Comparison of ENCODE assay signal across 8 mouse cellular contexts in genomic region chr17:20946636-20947035, GRCm38 (mm10). TPM values are rescaled to one million over a fixed set of nuclear protein-coding genes. Genes with fewer than 3 reads are reported as not detected.
DNase-seq lines count a peak whose midpoint lies in the region; ATAC-seq and TF ChIP-seq lines count a peak whose summit lies in the region.

No protein-coding gene starts in this region.

- no peaks in the 10 kb centered on the region for H3K27me3 ChIP-seq in neural tube, embryonic 11.5 days (ENCODE audit: control insufficient read depth, insufficient read depth, low read length)
- H3K27me3 ChIP-seq in limb, embryonic 15.5 days = no peaks in the 10 kb centered on the region
- H3K27me3 ChIP-seq in stomach, postnatal 0 days (ENCODE audit: control insufficient read depth, insufficient read depth, low read length) = no peaks in the 10 kb centered on the region

- no peak for ATAC-seq in neural tube, embryonic 11.5 days (ENCODE audit: insufficient read depth, low FRiP score, low TSS enrichment)
- ATAC-seq in limb, embryonic 15.5 days (ENCODE audit: insufficient number of reproducible peaks, low FRiP score, low TSS enrichment, low read depth) = no peak
- no peak; the same call in 1 of the 2 replicates for ATAC-seq in stomach, postnatal 0 days (ENCODE audit: low FRiP score, low TSS enrichment)

- H3K4me3 ChIP-seq in neural tube, embryonic 11.5 days (ENCODE audit: low read depth, low read length) = peak overlapping the region; percentile 75
- peak overlapping the region; percentile 67 for H3K4me3 ChIP-seq in limb, embryonic 15.5 days
- peak overlapping the region; percentile 81 for H3K4me3 ChIP-seq in stomach, postnatal 0 days (ENCODE audit: low read depth, low read length)

- no peak for TF ChIP-seq EP300 in stomach, postnatal 0 days (optimal IDR thresholded peaks at IDR 0.05)

- TF ChIP-seq CTCF in stomach, postnatal 0 days (IDR thresholded peaks at IDR 0.05; ENCODE audit: low read depth) = no peak

- peak overlapping the region; percentile 75 for H3K4me2 ChIP-seq in neural tube, embryonic 11.5 days (ENCODE audit: low read depth)
- peak overlapping the region; percentile 58 for H3K4me2 ChIP-seq in limb, embryonic 15.5 days
- H3K4me2 ChIP-seq in stomach, postnatal 0 days (replicated peaks; ENCODE audit: low read depth) = peak overlapping the region; percentile 77

- H3K36me3 ChIP-seq in neural tube, embryonic 11.5 days (ENCODE audit: control insufficient read depth, insufficient read depth, low read length) = no peaks in the 10 kb centered on the region; the same call in 1 of the 2 replicates
- peaks cover 5% of the 10 kb centered on the region; the same call in 1 of the 2 replicates for H3K36me3 ChIP-seq in limb, embryonic 15.5 days
- no peaks in the 10 kb centered on the region for H3K36me3 ChIP-seq in stomach, postnatal 0 days (ENCODE audit: control insufficient read depth, insufficient read depth, low read length)

- H3K27ac ChIP-seq in neural tube, embryonic 11.5 days (ENCODE audit: low read depth, low read length) = no peak overlapping the region
- no peak overlapping the region for H3K27ac ChIP-seq in limb, embryonic 15.5 days
- no peak overlapping the region for H3K27ac ChIP-seq in stomach, postnatal 0 days (replicated peaks)

- H3K9me3 ChIP-seq in neural tube, embryonic 11.5 days (ENCODE audit: control insufficient read depth, low read length) = no peaks in the 10 kb centered on the region
- no peaks in the 10 kb centered on the region for H3K9me3 ChIP-seq in limb, embryonic 15.5 days
- no peaks in the 10 kb centered on the region for H3K9me3 ChIP-seq in stomach, postnatal 0 days (ENCODE audit: control insufficient read depth, low read length)

- peaks cover 5% of the 10 kb centered on the region for H3K4me1 ChIP-seq in neural tube, embryonic 11.5 days (ENCODE audit: control insufficient read depth, insufficient read depth, low read length)
- H3K4me1 ChIP-seq in limb, embryonic 15.5 days = peaks cover 22% of the 10 kb centered on the region
- no peaks in the 10 kb centered on the region for H3K4me1 ChIP-seq in stomach, postnatal 0 days (replicated peaks; ENCODE audit: control insufficient read depth, insufficient read depth)

- peak; percentile 1 for DNase-seq in embryo, embryonic 10.5 days (ENCODE audit: low spot score)
- no peak for DNase-seq in embryo, embryonic 11 days
- no peak for DNase-seq in neural tube, embryonic 11.5 days (ENCODE audit: low spot score)
- no peak for DNase-seq in neural tube, embryonic 10.5 days (ENCODE audit: extremely low spot score, low spot score)
- DNase-seq in stomach, postnatal 0 days (ENCODE audit: low spot score) = no peak
- no peak for DNase-seq in yolk sac, embryonic 10.5 days (ENCODE audit: low spot score)
- no peak for DNase-seq in adrenal gland, postnatal 4 days (ENCODE audit: low spot score in 2 of 2)

- peak overlapping the region; percentile 57 for H3K9ac ChIP-seq in neural tube, embryonic 11.5 days (ENCODE audit: low read length)
- peak overlapping the region; percentile 64; the same call in 1 of the 2 replicates for H3K9ac ChIP-seq in limb, embryonic 15.5 days
- H3K9ac ChIP-seq in stomach, postnatal 0 days (ENCODE audit: low read length) = 0 out of 2 replicates have a peak overlapping the region, but pooled peaks have one; percentile 87

RNA-seq across cellular contexts. Expression of gene Ppp2r1a, which starts 1.5 kb away (rescaled TPM):
- 558 and 601 TPM in 2 replicates for polyA plus RNA-seq in neural tube, embryonic 11.5 days (2014; fragmentation: Nextera tagmentation; extraction: Ambion mirVana)
- polyA plus RNA-seq in limb, embryonic 15.5 days (2015; fragmentation: Nextera tagmentation; extraction: Ambion mirVana) = 340 and 361 TPM in 2 replicates
- 217 and 233 TPM in 2 replicates for polyA plus RNA-seq in stomach, postnatal 0 days (2015; fragmentation: Nextera tagmentation; extraction: Ambion mirVana)
- 100 to 1,000 TPM; 340 to 365 TPM for total RNA-seq in adrenal gland, postnatal 4 days (2021)

RNA-seq across cellular contexts. Expression of gene Vmn1r232, which starts 27.1 kb away (rescaled TPM):
- not detected in 2 replicates for polyA plus RNA-seq in neural tube, embryonic 11.5 days (2014; fragmentation: Nextera tagmentation; extraction: Ambion mirVana)
- polyA plus RNA-seq in limb, embryonic 15.5 days (2015; fragmentation: Nextera tagmentation; extraction: Ambion mirVana) = not detected in 2 replicates
- polyA plus RNA-seq in stomach, postnatal 0 days (2015; fragmentation: Nextera tagmentation; extraction: Ambion mirVana) = not detected in 2 replicates
- total RNA-seq in adrenal gland, postnatal 4 days (2021) = not detected

RNA-seq across cellular contexts. Expression of gene Vmn1r231, which starts 41.7 kb away (rescaled TPM):
- polyA plus RNA-seq in neural tube, embryonic 11.5 days (2014; fragmentation: Nextera tagmentation; extraction: Ambion mirVana) = not detected in 2 replicates
- polyA plus RNA-seq in limb, embryonic 15.5 days (2015; fragmentation: Nextera tagmentation; extraction: Ambion mirVana) = not detected in 2 replicates
- not detected in 2 replicates for polyA plus RNA-seq in stomach, postnatal 0 days (2015; fragmentation: Nextera tagmentation; extraction: Ambion mirVana)
- not detected for total RNA-seq in adrenal gland, postnatal 4 days (2021)

RNA-seq across cellular contexts. Expression of gene Vmn1r233, which starts 49.6 kb away (rescaled TPM):
- not detected in 2 replicates for polyA plus RNA-seq in neural tube, embryonic 11.5 days (2014; fragmentation: Nextera tagmentation; extraction: Ambion mirVana)
- not detected in 2 replicates for polyA plus RNA-seq in limb, embryonic 15.5 days (2015; fragmentation: Nextera tagmentation; extraction: Ambion mirVana)
- 0.05 TPM in 1 of 2 replicates, not detected in the other for polyA plus RNA-seq in stomach, postnatal 0 days (2015; fragmentation: Nextera tagmentation; extraction: Ambion mirVana)
- not detected for total RNA-seq in adrenal gland, postnatal 4 days (2021)
